In genomic region chr2:19657881-19658589, GRCm38 (mm10) we compare ENCODE assay signal across 8 mouse cellular contexts. TPM values are rescaled to one million over a fixed set of nuclear protein-coding genes. Genes with fewer than 3 reads are reported as not detected.
DNase-seq lines count a peak whose midpoint lies in the region; ATAC-seq and TF ChIP-seq lines count a peak whose summit lies in the region.

No protein-coding gene starts in this region.

- H3K27me3 ChIP-seq in embryonic facial prominence, embryonic 13.5 days = peaks cover 43% of the 10 kb centered on the region
- peaks cover 17% of the 10 kb centered on the region; the same call in 1 of the 2 replicates for H3K27me3 ChIP-seq in heart, embryonic 10.5 days (ENCODE audit: insufficient read depth, poor library complexity, severe bottlenecking)
- peaks cover 31% of the 10 kb centered on the region for H3K27me3 ChIP-seq in kidney, embryonic 14.5 days (ENCODE audit: control insufficient read depth, insufficient read depth, low read length)
- no peaks in the 10 kb centered on the region for H3K27me3 ChIP-seq in liver, adult 2 months (ENCODE audit: control insufficient read depth, insufficient read depth, low read length)
- 0 out of 2 replicates have a peak, but pooled peaks cover 5% of the 10 kb centered on the region for H3K27me3 ChIP-seq in midbrain, postnatal 0 days (ENCODE audit: insufficient read depth, low read length)

- H3K4me2 ChIP-seq in embryonic facial prominence, embryonic 13.5 days = peak overlapping the region; percentile 81
- H3K4me2 ChIP-seq in kidney, embryonic 14.5 days (replicated peaks; ENCODE audit: low read depth, low read length) = peak overlapping the region; percentile 89
- H3K4me2 ChIP-seq in midbrain, postnatal 0 days (ENCODE audit: low read depth, low read length, poor library complexity, severe bottlenecking) = peak overlapping the region; percentile 76

- TF ChIP-seq POLR2A in liver, adult 2 months (IDR thresholded peaks at IDR 0.05; ENCODE audit: extremely low read depth, insufficient read depth, low read length) = no peak

- H3K27ac ChIP-seq in embryonic facial prominence, embryonic 13.5 days = peak overlapping the region; percentile 86
- peak overlapping the region; percentile 97 for H3K27ac ChIP-seq in heart, embryonic 10.5 days
- H3K27ac ChIP-seq in kidney, embryonic 14.5 days (ENCODE audit: low read depth, low read length) = peak overlapping the region; percentile 74
- peak overlapping the region; percentile 77 for H3K27ac ChIP-seq in liver, adult 2 months (replicated peaks; ENCODE audit: insufficient read depth, low read depth, low read length)
- H3K27ac ChIP-seq in midbrain, postnatal 0 days (ENCODE audit: low read depth, low read length) = peak overlapping the region; percentile 72

- peak overlapping the region; percentile 71 for H3K4me3 ChIP-seq in embryonic facial prominence, embryonic 13.5 days
- H3K4me3 ChIP-seq in heart, embryonic 10.5 days = peak overlapping the region; percentile 89
- H3K4me3 ChIP-seq in kidney, embryonic 14.5 days (ENCODE audit: low read length) = peak overlapping the region; percentile 75
- peak overlapping the region; percentile 83 for H3K4me3 ChIP-seq in liver, adult 2 months (ENCODE audit: insufficient read depth, low read depth, low read length)
- H3K4me3 ChIP-seq in midbrain, postnatal 0 days (ENCODE audit: low read depth, low read length) = peak overlapping the region; percentile 85

- H3K9ac ChIP-seq in embryonic facial prominence, embryonic 13.5 days = peak overlapping the region; percentile 77
- peak overlapping the region; percentile 73 for H3K9ac ChIP-seq in kidney, embryonic 14.5 days (ENCODE audit: low read depth, low read length)
- peak overlapping the region; percentile 98 for H3K9ac ChIP-seq in liver, adult 2 months (ENCODE audit: low read depth, low read length)
- peak overlapping the region; percentile 72 for H3K9ac ChIP-seq in midbrain, postnatal 0 days (replicated peaks; ENCODE audit: low read length, poor library complexity, severe bottlenecking)

- no peaks in the 10 kb centered on the region for H3K36me3 ChIP-seq in embryonic facial prominence, embryonic 13.5 days
- H3K36me3 ChIP-seq in heart, embryonic 10.5 days = no peaks in the 10 kb centered on the region
- no peaks in the 10 kb centered on the region for H3K36me3 ChIP-seq in kidney, embryonic 14.5 days (ENCODE audit: control insufficient read depth, insufficient read depth, low read length)
- H3K36me3 ChIP-seq in liver, adult 2 months (ENCODE audit: control insufficient read depth, insufficient read depth, low read length) = no peaks in the 10 kb centered on the region
- no peaks in the 10 kb centered on the region for H3K36me3 ChIP-seq in midbrain, postnatal 0 days (ENCODE audit: insufficient read depth, low read length)

- peaks cover 8% of the 10 kb centered on the region; the same call in 1 of the 2 replicates for H3K79me2 ChIP-seq in liver, adult 2 months (ENCODE audit: control insufficient read depth, insufficient read depth, low read length)

- peak; percentile 63 for DNase-seq in cerebellum, adult 11-12 months
- no peak for DNase-seq in cerebellum, adult 8-10 months
- peak; percentile 81 for DNase-seq in heart, embryonic 10.5 days (ENCODE audit: low spot score)
- DNase-seq in liver, adult 2 months (ENCODE audit: extremely low read depth, low read depth, low spot score) = peak; percentile 35
- peak; percentile 33 for DNase-seq in midbrain, postnatal 0 days (ENCODE audit: low spot score)
- DNase-seq in spleen, postnatal 14 days (ENCODE audit: low spot score in 2 of 2) = peak; percentile 51 to 60

- ATAC-seq in embryonic facial prominence, embryonic 13.5 days (ENCODE audit: insufficient number of reproducible peaks, insufficient read depth, low FRiP score, low TSS enrichment, low read depth) = peak; percentile 84
- ATAC-seq in kidney, embryonic 14.5 days (ENCODE audit: low FRiP score, low TSS enrichment) = peak; percentile 87
- ATAC-seq in midbrain, postnatal 0 days (ENCODE audit: low FRiP score) = peak; percentile 83

- under 1% methylated on average over 87 of the region's 108 CpGs for WGBS in embryonic facial prominence, embryonic 13.5 days
- under 1% methylated on average over 93 of the region's 108 CpGs for WGBS in heart, embryonic 10.5 days
- under 1% methylated on average over 52 of the region's 108 CpGs for WGBS in kidney, embryonic 14.5 days
- WGBS in liver, adult 2 months = under 1% methylated on average over 107 of the region's 108 CpGs
- WGBS in midbrain, postnatal 0 days = 0% methylated on average over 48 of the region's 108 CpGs

- H3K9me3 ChIP-seq in embryonic facial prominence, embryonic 13.5 days = no peaks in the 10 kb centered on the region
- H3K9me3 ChIP-seq in heart, embryonic 10.5 days = no peaks in the 10 kb centered on the region
- H3K9me3 ChIP-seq in kidney, embryonic 14.5 days (ENCODE audit: control insufficient read depth, low read length) = no peaks in the 10 kb centered on the region
- H3K9me3 ChIP-seq in midbrain, postnatal 0 days (ENCODE audit: low read length) = no peaks in the 10 kb centered on the region

- peak; percentile 50 for TF ChIP-seq CTCF in liver, adult 2 months (IDR thresholded peaks at IDR 0.05; ENCODE audit: low read depth, low read length)
- no peak; the same call in 1 of the 2 replicates for TF ChIP-seq CTCF in midbrain, postnatal 0 days (IDR thresholded peaks at IDR 0.05)

- peaks cover 12% of the 10 kb centered on the region for H3K4me1 ChIP-seq in embryonic facial prominence, embryonic 13.5 days
- H3K4me1 ChIP-seq in heart, embryonic 10.5 days = no peaks in the 10 kb centered on the region
- H3K4me1 ChIP-seq in kidney, embryonic 14.5 days (ENCODE audit: control insufficient read depth, insufficient read depth, low read length) = no peaks in the 10 kb centered on the region
- H3K4me1 ChIP-seq in liver, adult 2 months (ENCODE audit: control insufficient read depth, insufficient read depth, low read length) = peaks cover 5% of the 10 kb centered on the region
- H3K4me1 ChIP-seq in midbrain, postnatal 0 days (ENCODE audit: insufficient read depth, low read length) = peaks cover 5% of the 10 kb centered on the region; the same call in 1 of the 2 replicates

RNA-seq across cellular contexts. Expression of gene Otud1, which starts 0.5 kb away (rescaled TPM):
- 0.93 and 1.3 TPM in 2 replicates for polyA plus RNA-seq in embryonic facial prominence, embryonic 13.5 days (2015; fragmentation: Nextera tagmentation; extraction: Ambion mirVana)
- 3.1 and 4.1 TPM in 2 replicates for polyA plus RNA-seq in heart, embryonic 10.5 days (2016; fragmentation: Nextera tagmentation; extraction: Ambion mirVana)
- polyA plus RNA-seq in kidney, embryonic 14.5 days (2014; fragmentation: Nextera tagmentation; extraction: Ambion mirVana) = 1.9 TPM in 2 replicates
- total RNA-seq in liver, adult 2 months (2014; rRNA removed) = 3.0 and 4.3 TPM in 2 replicates
- polyA plus RNA-seq in liver, adult 2 months (2012; rRNA removed) = 2.7 and 3.3 TPM in 2 replicates
- total RNA-seq in midbrain, postnatal 0 days (2014; rRNA removed) = 6.4 and 9.4 TPM in 2 replicates
- 1.7 and 2.0 TPM in 2 replicates for polyA plus RNA-seq in midbrain, postnatal 0 days (2015; fragmentation: Nextera tagmentation; extraction: Ambion mirVana)
